Mouse (Mus musculus): ENCODE measurements around the gene Exd1.

The Exd1 gene

GRCm38 (mm10) chr2:119547522-119548370 is at the start of gene Exd1, which contains the start of gene Chp1:
Gene Exd1 (minus strand): TSS chr2:119547627.
Gene Chp1 (plus strand): TSS chr2:119547697.
- DNase-seq (ENCODE audit: low spot score in 2 of 2) = peak; percentile 97

GRCm38 (mm10) chr2:119596781-119597330 is 49.4 kb upstream of the Exd1 start:
- no peak for DNase-seq (ENCODE audit: low spot score in 2 of 2)

DNA sequence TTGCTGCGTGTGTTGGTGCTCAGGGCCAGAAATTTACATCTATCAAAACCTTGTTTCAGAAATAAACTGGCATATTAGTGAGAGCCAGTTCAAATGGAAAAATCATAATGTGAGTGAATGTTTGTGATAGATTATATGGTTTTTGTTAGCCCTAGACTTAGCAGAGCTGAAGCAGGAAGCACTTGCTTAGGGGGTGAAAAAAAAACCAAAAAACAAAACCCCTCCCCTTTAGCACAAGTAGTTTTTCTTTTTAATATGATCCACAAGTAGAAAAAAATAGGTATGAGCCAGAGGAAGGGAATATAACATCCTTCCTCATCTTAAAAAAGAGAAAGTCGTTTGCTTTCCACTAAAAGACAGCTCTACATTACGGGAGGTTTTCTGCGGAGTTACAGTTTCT is 47.9 kb upstream of the Exd1 start:
- no peak for DNase-seq (ENCODE audit: low spot score in 2 of 2)

GRCm38 (mm10) chr2:119594113-119594981 is 46.9 kb upstream of the Exd1 start:
- DNase-seq (ENCODE audit: low spot score in 2 of 2) = peak; percentile 91 to 95

DNA sequence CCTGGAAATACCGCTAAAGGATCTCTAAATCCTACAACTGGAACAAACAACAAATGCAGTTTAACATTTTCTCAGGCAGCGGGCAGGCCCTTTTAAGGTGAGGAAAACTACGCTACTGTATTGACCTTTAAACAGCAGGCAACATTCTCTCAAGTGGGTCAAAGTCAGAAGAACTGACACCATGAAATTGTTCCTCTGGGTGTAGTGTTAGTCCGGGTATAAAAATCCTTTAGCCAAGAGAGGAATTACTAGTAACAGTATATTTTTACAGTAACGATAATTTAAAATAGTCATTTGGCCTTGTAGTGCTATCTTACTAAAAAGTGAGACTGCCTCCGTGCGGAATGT is 46.3 kb upstream of the Exd1 start:
- DNase-seq (ENCODE audit: low spot score in 2 of 2) = no peak

GRCm38 (mm10) chr2:119591247-119591646 is 43.8 kb upstream of the Exd1 start:
- no peak for DNase-seq (ENCODE audit: low spot score in 2 of 2)

- peak; percentile 57 to 76 for DNase-seq (ENCODE audit: low spot score in 2 of 2)
These were observed 40.0 kb upstream of the Exd1 start for GRCm38 (mm10) chr2:119587383-119587782.

DNA sequence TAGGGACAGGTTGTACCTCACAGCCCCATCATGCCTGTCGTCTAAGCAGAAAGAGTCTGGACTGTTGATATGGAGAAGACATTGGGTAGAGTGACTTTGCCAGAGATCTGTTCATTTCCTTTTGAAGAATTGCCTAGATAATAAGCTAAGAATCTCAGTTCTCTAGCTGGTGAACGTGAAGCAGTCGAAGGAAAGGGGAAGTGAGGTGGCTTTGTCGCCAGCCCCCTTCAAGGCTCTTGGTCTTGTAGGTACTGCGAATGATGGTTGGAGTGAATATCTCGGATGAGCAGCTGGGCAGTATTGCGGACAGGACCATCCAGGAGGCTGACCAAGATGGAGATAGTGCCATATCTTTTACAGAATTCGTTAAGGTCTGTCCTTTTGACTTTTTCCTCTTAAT is 36.9 kb upstream of the Exd1 start:
- DNase-seq (ENCODE audit: low spot score in 2 of 2) = no peak

DNA sequence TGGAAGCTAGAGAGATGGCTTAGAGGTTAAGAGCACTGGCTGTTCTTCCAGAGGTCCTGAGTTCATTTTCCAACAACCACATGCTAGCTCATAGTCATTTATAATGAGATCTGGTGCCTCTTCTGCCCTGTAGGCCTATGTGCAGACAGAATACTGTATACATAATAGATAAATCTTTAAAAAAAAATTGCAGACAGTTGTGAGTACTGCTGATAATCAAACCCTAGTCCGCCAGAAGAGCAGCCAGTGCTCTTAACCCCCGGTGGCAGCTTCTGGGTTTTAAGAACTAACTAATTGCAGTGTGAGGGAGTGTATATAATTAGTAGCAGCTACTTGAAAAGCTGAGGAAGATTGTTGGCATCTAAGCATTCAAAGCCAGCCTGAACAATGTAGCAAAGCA is 36.0 kb upstream of the Exd1 start:
- DNase-seq (ENCODE audit: low spot score in 2 of 2) = no peak

- no peak for DNase-seq (ENCODE audit: low spot score in 2 of 2)
These were observed 34.1 kb upstream of the Exd1 start for GRCm38 (mm10) chr2:119581571-119581970.

DNA sequence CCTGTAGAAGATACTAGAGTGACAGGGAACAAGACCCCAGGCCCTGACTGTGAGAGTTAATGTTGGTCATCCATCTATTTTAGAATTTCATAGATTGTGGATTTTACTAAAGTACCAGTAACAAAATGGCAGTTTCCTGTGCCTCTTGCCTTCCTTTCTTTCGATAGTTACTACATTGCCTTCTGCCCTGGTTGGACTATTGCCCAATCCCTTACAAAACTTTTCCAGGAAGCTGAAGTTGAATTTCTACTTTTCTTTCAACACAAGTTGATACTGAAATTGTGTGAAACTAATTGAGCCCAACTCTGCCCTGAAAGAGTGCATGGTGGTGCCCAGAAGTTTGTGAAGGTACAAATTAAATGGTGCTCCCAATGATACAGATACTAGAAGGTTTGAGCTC is 25.0 kb upstream of the Exd1 start:
- DNase-seq (ENCODE audit: low spot score in 2 of 2) = no peak

- DNase-seq (ENCODE audit: low spot score in 2 of 2) = no peak
These were observed 18.9 kb upstream of the Exd1 start for GRCm38 (mm10) chr2:119566182-119566855.

DNA sequence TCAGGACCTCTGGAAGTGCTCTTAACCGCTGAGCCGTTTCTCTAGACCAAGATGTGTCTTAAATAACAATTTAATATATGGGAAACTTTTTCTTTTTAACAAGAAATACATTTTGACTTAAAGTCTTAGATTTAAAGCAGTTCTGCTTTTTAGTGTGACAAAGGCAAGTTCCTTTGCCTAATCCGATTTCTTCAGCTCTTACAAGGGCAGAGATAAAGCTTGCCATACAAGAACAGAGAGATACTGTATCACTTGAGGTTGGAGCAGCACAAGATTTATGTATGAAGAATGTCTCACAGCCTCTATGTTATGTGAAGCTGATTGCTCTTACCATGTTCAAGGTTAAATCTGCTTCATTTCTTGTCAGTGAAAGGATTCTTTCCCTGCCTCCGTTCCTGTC is 17.9 kb upstream of the Exd1 start:
- no peak for DNase-seq (ENCODE audit: low spot score in 2 of 2)

GRCm38 (mm10) chr2:119561794-119562193 is 14.4 kb upstream of the Exd1 start:
- DNase-seq (ENCODE audit: low spot score in 2 of 2) = no peak

GRCm38 (mm10) chr2:119558737-119559340 is 11.4 kb upstream of the Exd1 start:
- peak in 1 of 2 experiments; percentile 3 for DNase-seq (ENCODE audit: low spot score in 2 of 2)

- DNase-seq (ENCODE audit: low spot score in 2 of 2) = no peak
These were observed 10.6 kb upstream of the Exd1 start for GRCm38 (mm10) chr2:119558039-119558438.

DNA sequence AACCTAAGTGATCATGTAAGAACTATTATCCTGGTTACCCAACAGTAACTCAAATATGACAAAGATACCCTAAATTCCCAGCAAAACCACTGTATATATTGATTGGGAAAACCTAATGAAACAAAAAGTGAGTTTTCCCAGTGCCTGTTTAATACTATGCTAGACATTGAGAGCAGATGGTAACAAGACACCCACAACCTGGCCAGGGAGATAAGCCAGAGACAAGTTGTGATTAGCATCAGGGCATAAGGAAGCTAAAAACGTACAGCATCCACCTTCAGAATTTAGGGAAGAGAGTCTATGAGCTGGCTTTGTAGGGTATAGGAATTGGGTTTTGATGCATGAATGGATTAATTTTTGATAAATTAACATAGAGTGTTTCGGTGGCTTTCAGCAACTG is 2.3 kb upstream of the Exd1 start:
- no peak for DNase-seq (ENCODE audit: low spot score in 2 of 2)

- DNase-seq (ENCODE audit: low spot score in 2 of 2) = no peak
These were observed 1.3 kb upstream of the Exd1 start for GRCm38 (mm10) chr2:119548691-119549090.

DNA sequence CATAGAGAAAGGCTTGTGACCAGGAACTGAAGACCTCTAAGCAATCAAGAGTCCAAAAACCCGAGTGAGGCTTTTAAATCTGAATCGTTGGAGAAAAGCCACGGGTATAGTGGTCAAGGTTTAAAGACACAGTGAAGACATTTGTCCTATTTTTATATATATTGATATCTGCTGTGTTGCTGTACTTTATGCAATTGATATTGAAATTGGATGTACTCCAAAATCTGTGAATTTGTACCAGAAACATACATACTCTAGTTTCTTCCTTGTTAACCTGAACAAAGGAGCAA is 889 bp upstream of the Exd1 start:
- no peak for DNase-seq (ENCODE audit: low spot score in 2 of 2)

- peak; percentile 75 to 85 for DNase-seq (ENCODE audit: low spot score in 2 of 2)
These were observed 442 bp downstream of the Exd1 start for GRCm38 (mm10) chr2:119546848-119547521.

GRCm38 (mm10) chr2:119543656-119544055 is 3.8 kb downstream of the Exd1 start:
- DNase-seq (ENCODE audit: low spot score in 2 of 2) = no peak
